Mouse (Mus musculus): Measurements from ENCODE around the gene Siglech. TPM values are rescaled to one million over a fixed set of nuclear protein-coding genes. Genes with fewer than 3 reads are reported as not detected.

Gene Siglech
- total and polyA plus RNA-seq, 3 experiments: not detected

- Histone ChIP-seq H3K4me3 (ENCODE audit: control insufficient read depth in 1 of 2, insufficient read depth in 1 of 2, low read depth in 2 of 2, low read length in 2 of 2) (no peak overlapping the region), H3K79me2 (ENCODE audit: control insufficient read depth, insufficient read depth, low read length, poor library complexity) (no peaks in the 10 kb centered on the region), H3K27ac (ENCODE audit: control insufficient read depth, low read depth, low read length) (no peak overlapping the region), H3K27me3 (ENCODE audit: control insufficient read depth in 1 of 2, insufficient read depth in 2 of 2, low read length in 2 of 2) (no peaks in the 10 kb centered on the region), H3K9ac (ENCODE audit: control insufficient read depth, low read depth, low read length, poor library complexity, severe bottlenecking) (no peak overlapping the region), H3K9me3 (replicated peaks; ENCODE audit: insufficient read depth, low read length) (no peaks in the 10 kb centered on the region), H3K4me1 (ENCODE audit: control insufficient read depth in 1 of 2, insufficient read depth in 2 of 2, low read length in 2 of 2) (no peaks in the 10 kb centered on the region), H3K36me3 (ENCODE audit: control insufficient read depth in 1 of 2, insufficient read depth in 2 of 2, low read length in 2 of 2) (peaks cover 0 to 16% of the 10 kb centered on the region in 2 experiments; a peak in 3 of 4 replicates)
- TF ChIP-seq MAFK (IDR thresholded peaks at IDR 0.05; ENCODE audit: borderline replicate concordance, low read depth, low read length): no peak
- no peak for TF ChIP-seq CTCF (IDR thresholded peaks at IDR 0.05 in 2 of 3, conservative IDR thresholded peaks at IDR 0.05 in 1 of 3; ENCODE audit: control insufficient read depth in 1 of 3, insufficient read depth in 1 of 3, low read depth in 2 of 3, low read length in 3 of 3, poor library complexity in 1 of 3, severe bottlenecking in 1 of 3)
- TF ChIP-seq POLR2AphosphoS5 (IDR thresholded peaks at IDR 0.05; ENCODE audit: borderline replicate concordance, low read depth, low read length): no peak
- no peak for TF ChIP-seq TAL1 (IDR thresholded peaks at IDR 0.05; ENCODE audit: low read length)
- no peak for TF ChIP-seq ZC3H11A (IDR thresholded peaks at IDR 0.05; ENCODE audit: low read depth, low read length)
- TF ChIP-seq MYC (IDR thresholded peaks at IDR 0.05; ENCODE audit: low read depth, low read length): no peak
- no peak for TF ChIP-seq ELF1 (IDR thresholded peaks at IDR 0.05; ENCODE audit: low read depth, low read length)
- no peak for TF ChIP-seq MAX (IDR thresholded peaks at IDR 0.05; ENCODE audit: low read length)
- no peak for TF ChIP-seq ZNF384 (IDR thresholded peaks at IDR 0.05; ENCODE audit: low read depth, low read length)
- TF ChIP-seq GABPA (IDR thresholded peaks at IDR 0.05; ENCODE audit: low read depth, low read length): no peak
- DNase-seq (ENCODE audit: low read depth, low spot score): no peak
These were observed 56.5 kb downstream of the Siglech start for GRCm38 (mm10) chr7:55824468-55824867.

- Histone ChIP-seq H3K9ac (ENCODE audit: control insufficient read depth, low read depth, low read length, poor library complexity, severe bottlenecking) (no peak overlapping the region), H3K4me1 (ENCODE audit: control insufficient read depth in 1 of 2, insufficient read depth in 2 of 2, low read length in 2 of 2) (no peaks in the 10 kb centered on the region), H3K27me3 (ENCODE audit: control insufficient read depth in 1 of 2, insufficient read depth in 2 of 2, low read length in 2 of 2) (no peaks in the 10 kb centered on the region), H3K4me3 (ENCODE audit: control insufficient read depth in 1 of 2, insufficient read depth in 1 of 2, low read depth in 2 of 2, low read length in 2 of 2) (no peak overlapping the region), H3K79me2 (ENCODE audit: control insufficient read depth, insufficient read depth, low read length, poor library complexity) (no peaks in the 10 kb centered on the region), H3K9me3 (replicated peaks; ENCODE audit: insufficient read depth, low read length) (no peaks in the 10 kb centered on the region), H3K36me3 (ENCODE audit: control insufficient read depth in 1 of 2, insufficient read depth in 2 of 2, low read length in 2 of 2) (peaks cover 0 to 16% of the 10 kb centered on the region in 2 experiments; a peak in 3 of 4 replicates), H3K27ac (ENCODE audit: control insufficient read depth, low read depth, low read length) (no peak overlapping the region)
- TF ChIP-seq POLR2AphosphoS5 (IDR thresholded peaks at IDR 0.05; ENCODE audit: borderline replicate concordance, low read depth, low read length): no peak
- no peak for TF ChIP-seq BHLHE40 (IDR thresholded peaks at IDR 0.05; ENCODE audit: borderline replicate concordance, low read depth, low read length)
- TF ChIP-seq JUND (IDR thresholded peaks at IDR 0.05; ENCODE audit: low read depth, low read length): no peak
- no peak for TF ChIP-seq USF1 (IDR thresholded peaks at IDR 0.05; ENCODE audit: low read depth, low read length)
- no peak for TF ChIP-seq EP300 (IDR thresholded peaks at IDR 0.05; ENCODE audit: low read depth in 1 of 2, low read length in 2 of 2)
- TF ChIP-seq USF2 (IDR thresholded peaks at IDR 0.05; ENCODE audit: borderline replicate concordance in 1 of 2, insufficient read depth in 1 of 2, low read depth in 1 of 2, low read length in 2 of 2): no peak
- no peak for TF ChIP-seq ZMIZ1 (IDR thresholded peaks at IDR 0.05; ENCODE audit: low read depth, low read length)
- DNase-seq (ENCODE audit: low read depth, low spot score): no peak
These were observed 59.6 kb downstream of the Siglech start for GRCm38 (mm10) chr7:55827551-55827950.

Other genes with a start within 250 kb of the Siglech start
- 14.5 and 14.9 TPM in 2 replicates for gene Tubgcp5, start 26.0 kb downstream of the Siglech start, total RNA-seq (2012; rRNA removed)
- gene Tubgcp5, start 26.0 kb downstream of the Siglech start, polyA plus RNA-seq (2012; ENCODE audit: insufficient read depth in 1 of 2, insufficient read length in 2 of 2, low read depth in 1 of 2, low replicate concordance in 2 of 2, missing spikeins in 1 of 2): 10 to 100 TPM in 1 of 2 experiments, not detected in 1; 13.7 TPM
- 18.3 and 20.6 TPM in 2 replicates for gene Cyfip1, start 73.6 kb downstream of the Siglech start, total RNA-seq (2012; rRNA removed)
- 100 to 1,000 TPM in 1 of 2 experiments, 10 to 100 TPM in 1; 27.6 to 124 TPM for gene Cyfip1, start 73.6 kb downstream of the Siglech start, polyA plus RNA-seq (2012; ENCODE audit: insufficient read depth in 1 of 2, insufficient read length in 2 of 2, low read depth in 1 of 2, low replicate concordance in 2 of 2, missing spikeins in 1 of 2)
- 25.7 and 28.6 TPM in 2 replicates for gene Nipa2, start 194.3 kb downstream of the Siglech start, total RNA-seq (2012; rRNA removed)
- gene Nipa2, start 194.3 kb downstream of the Siglech start, polyA plus RNA-seq (2012; ENCODE audit: insufficient read depth in 1 of 2, insufficient read length in 2 of 2, low read depth in 1 of 2, low replicate concordance in 2 of 2, missing spikeins in 1 of 2): 10 to 100 TPM in 1 of 2 experiments, not detected in 1; 26.3 TPM